Mouse (Mus musculus) thymus, postnatal 10 days (tissue): Measurements from ENCODE around the gene Cryba2.

Experiments
- DNase-seq, 2 experiments: peaks; one replicate each; pipeline ENCODE4 v3.0.0; 2021; ENCODE audit warnings: low spot score in 2 of 2

The Cryba2 gene

DNA sequence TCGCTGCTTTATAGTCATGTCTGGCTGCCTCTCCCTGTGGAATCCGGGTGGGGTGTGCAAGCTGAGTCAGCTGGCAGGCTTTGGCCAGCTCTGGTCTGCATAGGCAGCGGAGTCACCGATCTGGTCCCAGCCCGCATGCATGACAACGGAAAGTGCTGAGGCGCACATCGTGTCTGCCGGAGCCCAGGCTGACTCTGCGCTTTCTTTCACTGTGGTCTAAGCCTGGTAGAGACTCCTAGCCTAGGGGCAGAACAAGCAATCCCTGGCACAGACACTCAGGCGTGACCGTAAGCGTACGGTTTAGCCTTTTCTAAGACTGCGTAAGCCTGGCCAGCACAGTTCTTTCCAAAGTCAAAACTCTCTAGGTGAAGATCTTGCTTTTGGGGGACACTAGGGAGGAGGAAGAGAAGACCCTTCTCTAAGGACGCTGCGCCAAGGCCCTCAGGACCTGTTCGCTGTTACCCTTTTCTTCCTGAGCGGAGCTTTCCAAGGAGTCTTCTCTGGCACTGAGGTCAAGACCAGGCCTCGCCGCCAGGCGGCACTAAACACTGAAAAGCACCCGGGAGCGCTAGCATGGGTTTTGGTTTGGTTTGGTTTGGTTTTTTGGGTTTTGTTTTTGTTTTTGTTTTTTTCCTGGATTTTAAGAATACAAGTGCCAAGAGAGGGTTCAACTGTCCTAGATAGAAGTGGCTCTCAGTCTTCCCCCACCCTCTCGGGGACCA lies at the start of gene Cryba2:
Gene Cryba2 (minus strand): TSS at position 10 of the 722 bp plus-strand sequence.
- DNase-seq = peak in 1 of 2 experiments; percentile 19

DNA sequence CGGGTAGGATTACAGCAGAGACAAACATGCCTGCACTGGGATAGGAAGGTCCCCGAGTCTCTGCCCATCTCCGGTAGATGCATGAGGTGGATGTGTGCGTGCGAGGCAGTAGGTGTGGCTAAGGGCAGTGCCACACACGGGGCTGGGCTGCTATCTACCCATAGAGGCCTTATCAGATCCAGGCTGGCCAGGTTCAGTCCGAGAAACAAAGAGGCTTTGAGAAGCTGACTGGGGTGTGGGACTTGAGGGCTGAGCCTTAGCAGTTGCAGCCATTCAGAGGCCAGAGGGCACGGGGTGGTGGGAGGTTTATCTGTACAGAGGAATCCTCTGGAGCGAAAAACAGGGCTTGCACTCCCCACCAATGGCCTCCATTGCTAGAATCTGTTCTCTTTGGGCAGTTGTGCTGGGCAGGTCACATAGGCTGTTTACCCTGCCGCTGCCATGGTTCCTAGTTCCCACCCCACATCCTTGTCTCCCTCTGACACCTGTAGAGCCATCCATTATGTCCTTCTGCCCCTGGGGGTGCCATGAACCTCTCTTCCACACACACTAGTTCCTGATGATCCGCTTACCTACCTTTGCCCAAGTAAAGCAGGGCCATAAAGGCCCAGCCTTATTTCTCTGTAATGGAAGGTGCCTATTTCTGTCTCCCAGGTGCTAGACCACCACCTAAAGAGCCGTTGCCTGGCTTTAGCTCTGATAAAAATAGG lies 48.9 kb upstream of the Cryba2 start:
- DNase-seq = no peak

DNA sequence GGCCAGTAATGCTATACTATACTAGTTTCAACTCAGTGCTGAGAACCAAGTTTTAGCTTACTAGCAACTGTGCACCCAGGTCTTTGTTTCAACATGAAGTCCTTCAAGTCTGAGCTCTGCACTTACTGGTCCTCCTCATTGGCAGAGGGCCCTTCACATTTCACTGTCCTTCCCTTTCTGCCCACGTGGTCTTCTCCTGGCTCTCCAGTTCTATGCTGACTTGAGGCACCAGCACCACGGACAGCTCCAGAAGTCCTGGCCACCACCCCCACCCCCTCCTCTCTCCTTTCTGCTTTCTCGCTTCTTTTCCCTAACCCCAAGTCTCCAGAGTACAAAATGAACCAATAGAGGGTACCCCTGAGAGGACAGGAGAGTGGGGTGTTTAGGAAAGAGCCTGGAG lies 46.8 kb upstream of the Cryba2 start:
- no peak for DNase-seq

DNA sequence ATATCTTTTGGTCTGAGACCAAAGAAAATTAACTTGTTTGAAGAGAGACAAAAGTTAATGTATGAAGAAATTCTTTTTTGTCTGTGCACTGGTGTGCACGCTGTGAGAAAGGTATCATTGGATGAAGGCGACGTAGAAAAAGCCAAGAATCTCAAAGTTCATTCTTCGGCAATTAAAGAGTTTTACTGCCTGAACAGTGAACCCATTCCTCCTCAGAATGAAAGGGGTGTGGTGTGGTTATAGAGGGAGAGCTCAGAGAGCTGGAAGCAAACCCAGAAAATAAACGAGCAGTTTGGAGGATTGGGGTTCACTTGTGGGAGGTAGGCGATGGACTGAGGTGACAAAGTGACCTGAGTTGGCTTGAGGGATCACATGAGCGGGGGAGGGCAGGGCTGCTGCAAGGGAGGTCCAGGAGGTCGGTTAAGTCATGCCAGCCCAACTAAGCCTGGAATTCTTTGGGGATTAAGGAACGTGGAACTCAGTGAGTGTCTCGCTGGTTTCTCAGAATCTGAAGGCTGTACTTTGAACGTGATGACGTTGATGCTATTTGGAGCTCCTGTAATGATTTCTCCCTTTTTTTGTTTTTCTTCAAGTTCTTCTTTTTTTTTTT lies 43.4 kb upstream of the Cryba2 start:
- DNase-seq = no peak

DNA sequence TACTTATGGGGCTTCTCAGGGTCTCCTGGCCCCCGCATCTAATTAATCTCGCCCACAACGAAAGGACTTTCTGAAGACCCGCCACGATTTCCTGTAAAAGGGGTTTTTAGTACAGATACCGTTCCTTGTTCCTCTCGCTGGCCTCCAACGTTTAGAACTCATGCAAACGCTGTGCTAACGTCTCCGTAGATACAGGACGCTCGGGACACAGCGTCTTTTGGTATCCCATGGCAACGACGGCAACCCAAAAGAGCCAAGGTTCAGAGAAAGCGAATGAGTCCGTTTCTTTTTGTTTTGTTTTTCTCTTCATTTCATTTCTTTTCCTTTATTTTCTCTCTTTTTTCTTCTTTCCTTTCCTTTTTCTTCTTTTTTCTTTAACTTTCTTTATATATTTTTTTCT lies 42.5 kb upstream of the Cryba2 start, which contains the start of gene Cfap65:
Gene Cfap65 (minus strand): TSS at position 198 of the 400 bp plus-strand sequence.
- no peak for DNase-seq

DNA sequence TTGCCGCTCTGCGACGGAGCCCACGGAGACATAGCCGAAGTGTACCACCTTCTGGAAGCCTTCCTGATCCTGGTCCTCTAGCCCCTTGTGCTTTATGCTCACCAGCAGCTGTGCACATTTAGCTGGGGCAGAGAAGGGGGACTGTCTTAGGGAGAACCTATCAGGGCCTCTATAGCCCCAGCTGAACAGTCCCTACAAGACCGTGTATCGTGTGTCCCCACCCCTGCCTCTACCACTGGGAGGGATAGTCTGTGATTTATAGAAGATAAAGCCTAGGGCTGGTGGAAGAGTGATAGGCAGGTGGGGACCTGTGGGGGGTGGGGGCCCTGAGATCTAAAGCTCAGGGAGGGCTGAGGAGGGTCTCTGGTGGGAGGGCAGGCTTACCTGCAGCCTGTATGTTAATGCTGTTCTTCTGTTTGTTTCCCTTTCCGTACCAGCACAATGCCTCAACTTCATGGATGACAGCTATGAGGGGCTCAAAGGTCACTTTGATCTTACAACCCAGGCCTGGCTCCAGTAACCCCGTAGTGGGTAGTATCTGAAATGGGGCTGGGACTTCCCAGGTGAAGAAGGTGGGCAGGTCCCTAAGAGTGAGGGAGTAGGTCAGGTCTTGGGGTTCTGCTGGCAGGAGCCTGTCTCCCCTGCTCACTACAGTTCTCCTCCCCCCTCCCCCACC lies 34.8 kb upstream of the Cryba2 start:
- DNase-seq = no peak

DNA sequence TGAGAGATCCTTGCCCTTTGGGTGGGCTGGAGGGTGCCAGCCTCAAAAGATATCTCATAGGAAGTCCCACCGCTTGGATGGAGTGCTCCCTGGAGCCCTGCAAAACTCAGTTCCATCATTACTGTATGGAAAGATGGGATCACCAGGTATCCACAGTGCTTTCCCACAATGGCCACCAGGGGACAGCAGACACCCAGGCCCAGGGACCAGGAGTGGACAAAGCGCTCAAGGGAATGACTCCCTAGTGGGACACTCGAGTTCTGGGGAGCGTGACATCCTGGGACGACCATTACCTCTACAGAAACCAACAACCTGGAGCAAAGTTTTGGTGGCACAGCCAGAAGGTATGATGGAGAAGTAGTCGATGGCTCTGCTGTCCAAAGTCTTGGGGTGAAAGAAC lies 33.8 kb upstream of the Cryba2 start:
- DNase-seq = no peak

DNA sequence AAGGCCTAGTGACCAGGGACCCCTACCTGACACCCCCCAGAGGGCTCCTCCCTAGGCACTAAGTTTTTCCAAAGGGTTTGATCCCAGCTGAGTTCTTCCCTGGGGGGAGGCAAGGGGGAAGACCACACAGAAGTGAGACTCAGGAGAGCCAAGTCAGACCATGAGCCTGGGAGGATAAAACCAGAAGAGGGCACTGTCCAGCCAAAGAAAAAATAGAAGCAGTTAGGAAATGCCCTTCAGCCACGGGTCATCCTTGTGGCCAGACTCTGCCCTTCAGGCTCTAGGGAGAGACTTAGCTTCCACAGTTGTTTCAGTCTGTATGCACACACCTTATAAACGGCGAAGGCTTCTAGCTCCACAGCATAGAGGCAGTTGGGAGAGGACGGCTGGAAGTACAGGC lies 31.5 kb upstream of the Cryba2 start:
- no peak for DNase-seq

DNA sequence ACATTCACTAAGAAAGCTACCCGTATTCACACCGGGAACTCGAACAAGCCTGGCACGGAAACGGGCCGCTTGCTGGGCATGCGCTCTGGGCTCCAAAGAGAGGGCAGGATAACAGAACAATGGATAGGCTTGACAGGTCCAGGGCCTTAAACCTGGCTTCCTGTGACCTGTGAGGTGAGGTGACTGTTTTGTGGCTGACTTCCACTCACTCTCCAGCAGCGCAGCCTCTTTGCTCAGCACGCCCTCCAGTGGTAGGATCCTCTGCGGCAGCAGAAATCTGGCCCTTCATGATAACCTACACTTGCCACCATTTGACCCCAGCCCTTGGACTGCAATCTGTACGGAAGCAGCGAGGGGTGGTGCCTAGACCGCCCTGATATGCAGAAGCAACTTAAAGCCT lies 22.8 kb upstream of the Cryba2 start:
- DNase-seq = no peak

DNA sequence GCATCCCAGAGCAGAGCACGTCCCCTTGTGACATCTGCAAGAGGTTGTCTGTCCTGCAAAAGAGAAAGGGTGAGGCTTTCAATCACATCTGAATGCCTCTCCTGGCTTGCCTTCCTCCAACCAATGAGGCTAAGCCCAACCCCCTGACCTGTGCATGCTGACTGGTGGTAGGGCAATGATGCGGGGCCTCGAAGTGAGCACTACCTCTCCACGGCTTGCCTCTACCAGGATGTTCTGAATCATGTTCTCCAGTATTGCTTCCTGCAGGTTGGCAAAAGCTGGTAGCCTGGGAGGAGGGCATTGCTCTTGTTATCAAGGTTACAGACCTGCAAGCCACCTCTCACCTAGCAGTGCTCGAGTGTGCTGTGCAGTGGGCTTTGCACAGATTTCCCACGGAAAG lies 9.2 kb upstream of the Cryba2 start:
- no peak for DNase-seq

DNA sequence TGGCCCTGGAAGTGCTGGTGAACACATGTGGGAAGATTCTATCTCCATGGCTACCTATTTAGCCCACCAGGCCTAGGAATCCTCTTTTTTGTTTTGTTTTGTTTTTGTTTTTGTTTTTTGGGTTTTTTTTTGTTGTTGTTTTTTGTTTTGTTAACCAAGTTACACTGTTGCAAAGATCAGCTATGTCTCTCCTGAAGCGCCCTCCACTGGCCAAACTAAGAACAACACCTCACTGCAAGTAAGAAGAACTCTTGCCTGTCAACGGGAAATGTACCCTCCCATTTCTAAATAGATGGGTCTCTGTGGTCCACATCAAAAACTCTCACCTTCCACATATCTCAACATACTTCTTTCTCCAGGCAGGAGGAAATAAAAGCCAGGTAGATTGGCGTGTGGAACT lies 8.7 kb upstream of the Cryba2 start:
- peak in 1 of 2 experiments; percentile 41 for DNase-seq

DNA sequence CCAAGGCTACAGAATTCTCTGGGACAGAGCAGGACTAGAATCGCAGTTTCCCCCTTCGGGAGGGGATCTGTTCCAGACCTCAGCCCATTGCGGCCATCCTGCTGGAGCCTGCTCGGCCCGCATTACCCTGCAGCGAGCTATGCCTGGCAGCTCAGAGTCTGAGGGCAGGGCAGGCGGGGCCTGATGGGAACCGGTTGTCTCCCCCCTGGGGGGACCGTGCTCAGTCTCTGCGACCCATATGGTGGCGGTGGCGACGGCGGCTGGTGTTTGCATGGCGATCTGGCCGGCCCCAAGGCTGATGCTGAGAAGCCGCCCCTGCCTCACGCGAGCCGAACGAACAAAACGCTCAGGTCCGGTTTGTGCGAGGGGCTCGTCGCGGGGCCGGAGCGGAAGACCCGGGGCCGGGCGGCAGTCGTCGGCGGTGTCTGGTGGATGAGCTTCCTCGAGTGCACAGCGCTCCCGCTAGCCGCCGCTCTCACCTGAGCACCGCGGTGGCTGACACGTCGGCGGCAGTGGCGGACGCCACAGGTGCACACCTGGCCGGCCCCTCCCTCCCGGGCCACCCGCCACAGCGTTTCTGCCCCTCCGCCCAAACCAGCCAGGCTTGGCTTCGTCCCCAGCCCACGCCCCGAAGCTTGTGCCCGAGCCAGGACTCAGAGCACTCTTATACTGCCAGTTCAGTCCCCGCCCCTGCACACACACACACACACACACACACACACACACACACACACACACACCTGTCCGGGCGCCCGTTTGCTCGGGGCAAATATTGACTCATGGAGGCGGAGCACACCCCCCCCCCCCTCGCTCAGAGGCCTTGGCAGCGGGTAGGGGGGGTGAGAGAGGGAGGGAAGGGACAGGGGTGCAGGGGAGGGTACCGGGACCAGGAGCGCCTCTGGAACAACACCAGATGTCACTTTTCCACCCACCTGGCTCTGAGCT lies 7.7 kb upstream of the Cryba2 start:
- no peak for DNase-seq

DNA sequence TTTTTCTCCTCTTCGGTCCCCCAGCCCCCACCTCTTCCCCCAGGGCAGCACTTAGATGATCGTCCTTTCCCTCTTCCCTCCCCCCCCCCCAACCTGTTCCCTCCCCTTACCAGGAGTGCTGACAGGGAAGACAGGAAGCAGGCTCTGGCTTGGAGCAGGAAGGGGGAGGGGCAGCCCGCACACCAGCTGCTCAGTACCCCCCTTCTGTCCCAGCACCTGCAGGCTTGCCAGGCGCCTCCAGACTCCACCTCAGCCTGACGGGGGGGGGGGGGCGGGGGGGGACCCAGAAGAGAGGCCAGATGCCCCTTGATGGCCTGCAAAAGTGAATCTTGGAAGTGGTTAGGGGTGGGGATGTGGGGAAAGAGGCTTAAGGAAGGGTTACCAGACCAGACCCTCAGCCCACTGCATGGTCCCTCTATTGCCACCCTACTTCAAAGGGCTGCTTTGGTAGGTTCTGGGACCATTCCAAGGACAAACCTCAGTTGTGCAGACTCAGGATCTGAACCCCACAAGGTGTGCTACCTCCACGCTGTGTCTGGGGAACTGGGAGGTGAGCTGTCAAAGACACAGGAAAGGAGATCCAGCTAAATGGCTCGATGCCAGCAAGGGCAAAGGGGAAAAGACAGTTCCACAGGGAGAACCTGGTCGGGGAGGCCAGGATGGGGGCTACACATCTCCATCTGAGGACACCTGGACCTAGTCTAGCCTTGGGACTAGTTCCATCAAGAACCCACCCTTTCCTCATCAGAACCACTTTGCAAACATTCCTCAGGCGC lies 5.9 kb upstream of the Cryba2 start:
- no peak for DNase-seq

DNA sequence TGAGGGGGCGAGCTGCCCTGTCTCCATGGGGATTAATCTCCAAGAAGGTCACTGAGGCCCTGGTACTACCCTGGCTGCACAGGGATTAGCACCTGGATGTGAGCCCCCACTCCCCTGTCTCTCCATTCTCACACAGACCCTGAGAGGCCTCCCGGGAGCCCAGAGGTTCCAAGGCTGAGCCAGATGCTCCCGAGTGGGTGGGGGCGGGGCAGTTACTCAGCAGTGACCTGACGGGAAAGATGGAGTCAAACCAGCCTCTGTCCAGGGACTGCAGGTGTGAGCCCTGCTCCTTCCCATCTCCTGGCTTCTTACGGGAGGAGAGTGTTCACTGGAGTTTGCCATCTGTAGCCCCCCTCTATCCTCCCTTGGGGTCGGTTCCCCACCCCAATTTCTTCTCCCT lies 5.0 kb upstream of the Cryba2 start:
- no peak for DNase-seq

DNA sequence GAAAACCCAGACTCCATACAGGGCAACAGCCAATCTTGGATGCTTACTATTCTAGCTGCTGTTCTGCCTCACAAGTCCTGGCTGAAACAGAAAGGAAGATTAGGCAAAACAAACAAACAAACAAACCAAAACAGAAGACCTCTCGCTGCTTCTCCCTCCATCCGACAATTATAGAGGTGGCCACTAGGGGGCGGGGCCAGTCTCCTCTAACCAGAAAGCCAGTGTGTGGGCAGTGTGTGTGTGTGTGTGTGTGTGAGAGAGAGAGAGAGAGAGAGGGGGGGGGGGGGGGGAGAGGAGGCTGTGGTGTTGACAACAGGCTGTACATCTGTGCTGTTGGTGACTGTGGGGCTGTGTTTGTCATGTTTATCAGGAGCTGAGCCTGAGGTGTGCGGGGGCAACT lies 2.0 kb upstream of the Cryba2 start:
- DNase-seq = peak in 1 of 2 experiments; percentile 49

DNA sequence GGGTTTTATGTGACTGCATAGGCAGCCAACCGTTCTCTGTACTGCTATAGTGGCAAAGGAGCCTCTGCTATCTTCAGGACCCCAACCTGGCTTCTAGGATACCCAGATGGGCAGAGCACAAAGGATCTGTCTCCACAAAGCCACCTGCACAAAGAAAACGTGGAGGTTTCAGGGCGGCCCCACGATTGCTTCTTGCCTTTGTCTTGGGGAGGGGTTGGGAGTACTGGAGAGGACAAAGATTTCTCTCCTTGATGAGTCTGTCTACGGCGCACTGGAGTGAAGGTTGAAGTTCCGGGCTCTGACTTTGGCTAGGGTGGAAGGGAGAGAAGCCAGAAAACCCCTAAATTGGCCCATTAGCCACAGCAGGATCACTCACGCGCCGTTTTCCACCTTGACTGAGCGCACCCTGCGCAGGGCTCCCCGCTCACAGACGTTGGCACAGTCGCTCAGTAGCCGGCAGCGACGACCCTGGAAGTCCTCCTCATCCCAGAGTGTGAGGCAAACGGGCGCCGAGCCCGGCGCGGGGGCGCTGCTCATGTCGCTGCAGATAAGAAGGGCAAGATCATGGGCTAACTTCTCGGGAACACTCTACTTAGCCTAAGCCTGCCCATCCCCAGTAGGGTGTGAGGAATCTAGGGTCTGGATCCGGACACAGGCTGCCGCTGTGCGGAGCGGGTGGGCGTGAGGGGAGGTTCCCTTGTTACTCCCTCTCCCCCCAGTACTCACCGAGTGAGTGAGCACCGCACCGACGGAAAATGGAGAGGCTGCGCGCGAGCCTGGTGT lies 401 bp downstream of the Cryba2 start:
- no peak for DNase-seq

DNA sequence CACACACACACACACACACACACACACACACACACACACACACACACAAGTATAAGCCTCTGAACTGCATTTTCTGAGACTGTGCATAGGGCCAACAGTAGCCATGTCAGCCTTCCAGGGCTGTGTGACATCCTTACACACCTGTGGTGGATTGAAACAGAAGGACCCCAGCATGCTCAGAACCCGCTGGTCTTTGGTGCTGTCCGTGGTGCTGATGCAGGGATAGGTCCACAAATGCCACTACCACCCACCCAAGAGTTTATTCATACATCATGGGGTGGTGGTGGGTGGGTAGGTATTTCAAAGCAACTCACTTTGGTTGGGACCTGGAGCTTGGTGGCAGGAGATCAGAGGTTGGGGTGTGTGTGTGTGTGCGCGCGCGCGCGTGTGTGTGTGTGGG lies 1.4 kb downstream of the Cryba2 start:
- DNase-seq = peak in 1 of 2 experiments; percentile 22

DNA sequence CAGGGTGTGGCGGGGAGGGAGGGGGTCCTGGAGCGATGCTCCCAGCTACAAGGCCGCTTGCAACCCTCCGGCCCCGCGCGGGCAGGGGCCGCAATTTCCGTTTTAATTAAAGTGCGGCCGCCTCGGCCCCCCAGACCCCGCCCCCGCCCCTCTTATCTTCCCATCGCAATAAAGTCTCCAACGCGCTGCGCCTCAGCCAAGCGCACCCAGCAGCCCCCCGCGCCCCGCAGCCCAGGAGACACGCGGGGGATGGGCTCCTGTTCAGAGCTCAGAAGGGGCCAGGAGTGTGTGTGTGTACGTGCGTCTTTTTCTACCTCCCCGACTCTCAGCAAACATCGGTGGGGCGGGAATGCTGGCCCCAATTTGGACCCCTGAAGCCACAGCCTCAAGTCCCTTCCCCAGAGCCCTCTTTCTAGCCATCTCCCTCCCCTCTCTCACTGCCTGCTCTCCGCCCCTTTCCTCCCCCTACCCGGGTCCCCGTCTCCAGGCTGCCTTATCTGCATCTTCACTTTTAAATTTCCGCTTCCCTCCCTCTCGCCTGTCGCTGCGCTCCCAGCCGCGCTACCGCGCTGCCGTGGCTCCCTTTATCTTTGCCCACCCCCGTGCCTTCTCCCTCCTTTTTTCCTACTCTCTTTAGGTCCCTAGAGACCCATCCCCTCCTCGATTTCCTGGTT lies 7.4 kb downstream of the Cryba2 start, which contains the start of gene Fev:
Gene Fev (minus strand): TSS at position 51 of the 674 bp plus-strand sequence.
- DNase-seq = no peak
